Mouse (Mus musculus): Measurements from ENCODE around the gene Surf2.

Gene Surf2

DNA sequence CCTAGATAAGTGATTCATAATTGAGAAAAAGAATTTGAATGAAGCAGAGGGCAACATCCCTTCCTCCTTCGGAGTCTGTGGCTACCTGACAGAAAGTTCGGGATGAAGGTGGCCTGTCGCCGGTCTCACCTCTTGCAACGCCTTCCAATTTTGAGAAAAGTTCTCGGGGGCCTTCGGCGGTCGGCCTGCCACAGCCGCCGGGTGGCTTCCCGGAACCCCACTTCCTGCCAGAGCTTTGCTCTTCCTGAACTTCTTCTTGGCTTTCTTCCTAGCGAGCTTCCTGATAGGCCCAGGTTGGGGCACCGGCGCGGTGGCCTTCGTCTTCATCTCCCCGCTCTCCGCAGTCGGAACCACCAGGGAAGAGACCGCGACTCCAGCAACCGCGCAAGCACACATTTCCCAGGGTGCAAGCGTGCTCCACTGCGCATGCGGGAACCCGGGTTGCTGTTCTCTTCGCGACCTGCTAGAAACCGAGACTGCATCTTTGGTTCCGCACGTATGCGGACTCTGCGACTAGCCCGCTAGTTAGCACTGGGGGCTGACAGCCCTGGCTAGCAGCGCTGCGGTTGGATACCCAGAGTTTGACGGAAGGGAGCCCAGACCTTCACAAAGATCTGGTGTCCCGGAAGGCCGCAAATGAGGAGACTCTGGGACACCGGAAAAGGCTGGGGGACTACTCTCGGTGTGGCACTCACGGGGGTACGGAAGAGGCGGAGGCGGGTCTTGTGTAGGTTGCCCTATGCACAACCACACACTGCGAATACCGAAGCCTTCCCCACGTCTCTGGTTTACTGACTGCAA is 48.0 kb downstream of the Surf2 start, which contains the start of gene Rexo4:
TSS of gene Rexo4 (minus strand) at position 464 of the 801 bp plus-strand sequence.
- under 1% methylated on average over 50 of the region's 50 CpGs for WGBS

DNA sequence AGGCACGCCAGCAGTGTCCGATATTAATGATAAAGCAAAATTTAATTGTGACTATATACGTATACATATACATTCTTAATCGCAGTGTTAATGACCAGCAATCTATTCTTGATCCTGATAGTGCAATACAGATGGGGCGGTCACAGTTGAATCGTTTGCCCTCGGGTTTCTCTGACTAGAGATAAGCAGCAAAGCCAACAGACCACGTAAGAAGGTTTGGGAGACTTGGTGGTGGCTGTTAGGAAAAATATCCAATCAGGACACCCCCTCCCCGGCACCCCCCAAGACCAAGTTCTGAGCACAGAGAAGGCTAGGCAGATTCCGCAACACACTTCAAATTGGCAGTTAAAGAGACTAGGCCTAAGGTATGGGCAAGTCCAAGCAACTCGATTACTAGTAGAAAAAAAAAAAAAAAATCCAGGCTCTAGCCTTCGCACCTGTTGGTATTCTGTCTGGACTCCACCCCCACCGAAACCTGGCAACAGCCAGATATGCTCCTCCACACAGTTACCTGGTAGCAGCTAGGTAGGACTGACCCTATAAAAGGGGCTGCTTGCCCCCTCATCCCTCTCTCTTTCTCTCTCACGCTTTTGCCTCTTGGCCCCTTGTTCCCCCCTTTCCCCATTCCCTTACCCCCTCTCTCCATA is 48.7 kb downstream of the Surf2 start:
- WGBS: 16% methylated on average over 14 of the region's 14 CpGs

DNA sequence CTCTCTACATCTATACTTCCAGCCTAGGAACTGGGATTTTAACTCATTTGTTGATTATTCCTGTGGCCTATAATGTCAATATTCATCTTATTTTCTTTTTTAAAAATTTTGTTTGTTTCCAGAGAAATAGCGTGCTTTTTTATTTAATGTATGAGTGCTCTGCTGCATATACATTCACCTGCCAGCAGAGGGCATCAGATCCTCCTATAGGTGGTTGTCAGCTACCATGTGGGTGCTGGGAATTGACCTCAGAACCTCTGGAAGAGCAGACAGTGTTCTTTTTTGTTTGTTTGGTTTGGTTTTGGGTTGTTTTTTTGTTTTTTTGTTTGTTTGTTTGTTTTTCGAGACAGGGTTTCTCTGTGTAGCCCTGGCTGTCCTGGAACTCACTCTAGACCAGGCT is 51.1 kb downstream of the Surf2 start:
- 84% methylated on average over 2 of the region's 2 CpGs for WGBS

All from cerebral cortex, adult 2 months (tissue).